Mouse (Mus musculus): ENCODE results near the gene Golga2. TPM values are rescaled to one million over a fixed set of nuclear protein-coding genes. Genes with fewer than 3 reads are reported as not detected.

Golga2 gene
- total and polyA plus RNA-seq, 2 experiments from 2014 or later = 23.4 to 46.7 TPM

DNA sequence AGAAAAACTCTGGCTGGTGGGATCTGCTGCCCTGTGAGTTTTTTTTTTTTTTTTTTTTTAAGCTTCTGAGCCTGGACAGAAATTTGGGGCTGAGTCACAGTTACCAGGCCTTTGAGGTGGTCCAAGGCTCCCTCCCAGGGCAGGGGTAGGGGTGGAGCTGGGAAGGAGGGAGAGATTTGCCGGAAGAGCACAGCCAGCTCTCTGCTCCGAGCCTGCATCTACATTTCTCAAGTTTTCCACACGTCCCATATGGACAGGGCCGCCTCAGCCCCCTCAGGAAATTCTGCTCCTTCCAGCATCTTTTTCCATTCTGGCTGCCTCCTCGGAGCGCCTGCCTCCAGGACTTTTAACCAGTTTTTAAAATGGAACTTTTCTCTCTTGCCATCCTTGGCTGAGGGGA is 42.3 kb downstream of the Golga2 start:
- ATAC-seq (ENCODE audit: insufficient read depth, low read depth) (0 out of 2 replicates have a peak, but pooled peaks have one; percentile 31), DNase-seq (ENCODE audit: low spot score) (no peak)
- Histone ChIP-seq H3K36me3 (replicated peaks; ENCODE audit: control insufficient read depth, insufficient read depth, low read length) (no peaks in the 10 kb centered on the region), H3K27ac (ENCODE audit: low read depth) (no peak overlapping the region), H3K4me1 (ENCODE audit: control insufficient read depth, insufficient read depth) (no peaks in the 10 kb centered on the region), H3K9me3 (replicated peaks; ENCODE audit: control insufficient read depth, low read length) (no peaks in the 10 kb centered on the region), H3K4me3 (ENCODE audit: low read depth, low read length) (no peak overlapping the region), H3K4me2 (ENCODE audit: low read depth, low read length) (no peak overlapping the region), H3K27me3 (ENCODE audit: control insufficient read depth, insufficient read depth, low read length) (peaks cover 20% of the 10 kb centered on the region; the same call in 1 of the 2 replicates), H3K9ac (replicated peaks; ENCODE audit: low read depth, low read length) (no peak overlapping the region)
- WGBS = 42% methylated on average over 6 of the region's 6 CpGs
- TF ChIP-seq EP300 (IDR thresholded peaks at IDR 0.05; ENCODE audit: low read depth) (no peak), CTCF (IDR thresholded peaks at IDR 0.05; ENCODE audit: low read depth) (no peak)

DNA sequence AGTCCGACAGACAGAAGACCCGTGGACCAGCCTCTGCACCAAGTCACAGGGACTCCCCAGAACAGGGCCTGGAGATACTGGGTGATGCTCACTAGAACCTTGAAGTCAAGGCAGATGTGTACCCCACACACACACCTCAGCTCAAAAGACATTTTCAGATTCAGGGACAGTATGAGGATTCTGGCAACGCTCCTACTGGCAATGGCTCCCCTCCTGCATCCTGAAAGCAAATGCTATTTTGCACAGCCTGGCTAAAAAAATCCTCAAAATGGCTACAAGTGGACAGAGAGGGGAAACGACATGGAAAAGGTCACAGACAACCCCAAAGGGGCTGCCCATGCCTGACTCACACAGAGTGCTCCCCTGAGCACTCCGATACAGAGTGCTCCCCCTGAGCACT is 45.0 kb downstream of the Golga2 start:
- H3K9me3 ChIP-seq (replicated peaks; ENCODE audit: control insufficient read depth, low read length) = no peaks in the 10 kb centered on the region
- no peaks in the 10 kb centered on the region for H3K4me1 ChIP-seq (ENCODE audit: control insufficient read depth, insufficient read depth)
- no peak overlapping the region for H3K4me3 ChIP-seq (ENCODE audit: low read depth, low read length)
- no peak for TF ChIP-seq EP300 (IDR thresholded peaks at IDR 0.05; ENCODE audit: low read depth)
- TF ChIP-seq CTCF (IDR thresholded peaks at IDR 0.05; ENCODE audit: low read depth) = no peak
- peaks cover 30% of the 10 kb centered on the region for H3K27me3 ChIP-seq (ENCODE audit: control insufficient read depth, insufficient read depth, low read length)
- DNase-seq (ENCODE audit: low spot score) (no peak), ATAC-seq (ENCODE audit: insufficient read depth, low read depth) (no peak)
- H3K9ac ChIP-seq (replicated peaks; ENCODE audit: low read depth, low read length) = no peak overlapping the region
- no peak overlapping the region for H3K27ac ChIP-seq (ENCODE audit: low read depth)
- H3K36me3 ChIP-seq (replicated peaks; ENCODE audit: control insufficient read depth, insufficient read depth, low read length) = no peaks in the 10 kb centered on the region
- H3K4me2 ChIP-seq (ENCODE audit: low read depth, low read length) = no peak overlapping the region
- WGBS = 77% methylated on average over 5 of the region's 5 CpGs

DNA sequence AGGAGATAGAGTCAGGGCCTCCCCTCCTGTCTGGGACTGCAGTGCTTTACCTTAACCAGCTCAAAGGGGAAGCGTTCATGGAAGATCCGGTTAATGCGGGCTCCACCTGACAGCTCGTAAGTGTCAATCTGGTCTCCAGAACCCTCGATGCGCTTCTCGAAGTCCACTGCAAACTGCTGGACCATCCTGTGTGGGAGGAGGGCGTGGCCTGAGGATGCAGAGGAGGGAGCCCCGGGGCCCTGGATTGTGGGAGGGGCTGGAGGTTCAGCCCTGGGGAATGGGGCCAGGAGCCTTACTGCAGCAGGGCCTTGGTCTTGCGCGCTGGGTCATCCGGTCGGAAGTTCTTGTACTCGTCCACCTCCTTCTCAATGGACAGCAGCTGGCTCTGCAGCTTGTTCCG is 48.7 kb downstream of the Golga2 start:
- no peaks in the 10 kb centered on the region for H3K4me1 ChIP-seq (ENCODE audit: control insufficient read depth, insufficient read depth)
- no peak overlapping the region for H3K27ac ChIP-seq (ENCODE audit: low read depth)
- WGBS = 43% methylated on average over 15 of the region's 15 CpGs
- no peak overlapping the region for H3K4me2 ChIP-seq (ENCODE audit: low read depth, low read length)
- TF ChIP-seq EP300 (IDR thresholded peaks at IDR 0.05; ENCODE audit: low read depth) = no peak
- no peak overlapping the region for H3K4me3 ChIP-seq (ENCODE audit: low read depth, low read length)
- H3K9ac ChIP-seq (replicated peaks; ENCODE audit: low read depth, low read length) = no peak overlapping the region
- H3K27me3 ChIP-seq (ENCODE audit: control insufficient read depth, insufficient read depth, low read length) = peaks cover 30% of the 10 kb centered on the region
- H3K36me3 ChIP-seq (replicated peaks; ENCODE audit: control insufficient read depth, insufficient read depth, low read length) = no peaks in the 10 kb centered on the region
- no peaks in the 10 kb centered on the region for H3K9me3 ChIP-seq (replicated peaks; ENCODE audit: control insufficient read depth, low read length)
- DNase-seq (ENCODE audit: low spot score) = no peak
- ATAC-seq (ENCODE audit: insufficient read depth, low read depth) = 0 out of 2 replicates have a peak, but pooled peaks have one; percentile 17

DNA sequence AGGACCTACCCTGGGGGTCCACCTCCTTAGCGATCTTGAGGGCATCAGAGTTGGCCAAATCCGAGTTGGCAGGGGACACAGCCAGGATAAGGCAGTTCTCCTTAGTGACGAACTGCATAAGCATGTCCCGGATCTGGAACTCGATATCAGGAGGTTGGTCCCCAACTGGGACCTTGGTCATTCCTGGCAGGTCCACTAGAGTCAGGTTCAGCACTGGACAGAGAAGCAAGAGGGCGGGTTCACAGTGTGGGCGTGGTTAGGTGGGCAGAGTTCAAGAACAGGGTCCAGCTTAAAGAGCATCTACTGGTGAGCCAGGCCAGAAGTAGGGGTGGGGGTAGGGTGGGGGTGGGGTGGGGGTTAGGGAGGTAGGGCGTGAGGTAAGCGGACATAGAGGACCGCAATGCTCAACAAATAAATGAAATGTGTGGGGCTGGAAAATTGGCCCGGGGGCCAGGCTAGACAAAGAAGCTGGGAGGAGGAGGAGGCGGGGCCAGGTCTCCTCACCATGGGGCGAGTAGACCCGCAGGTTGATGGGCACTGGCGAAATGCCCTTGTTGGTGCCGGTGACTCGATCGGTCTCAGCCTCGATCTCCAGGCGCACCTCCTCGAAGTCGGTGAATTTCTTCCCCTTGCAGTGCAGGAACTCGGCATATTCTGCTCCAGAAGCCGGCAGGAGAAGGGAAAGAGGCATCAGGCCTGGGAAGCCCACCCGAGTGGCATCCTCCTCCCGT is 52.9 kb downstream of the Golga2 start:
- DNase-seq (ENCODE audit: low spot score) = no peak
- Histone ChIP-seq H3K27ac (ENCODE audit: low read depth) (no peak overlapping the region), H3K9ac (replicated peaks; ENCODE audit: low read depth, low read length) (no peak overlapping the region), H3K4me1 (ENCODE audit: control insufficient read depth, insufficient read depth) (no peaks in the 10 kb centered on the region), H3K4me3 (ENCODE audit: low read depth, low read length) (no peak overlapping the region), H3K36me3 (replicated peaks; ENCODE audit: control insufficient read depth, insufficient read depth, low read length) (no peaks in the 10 kb centered on the region), H3K9me3 (replicated peaks; ENCODE audit: control insufficient read depth, low read length) (no peaks in the 10 kb centered on the region), H3K27me3 (ENCODE audit: control insufficient read depth, insufficient read depth, low read length) (peaks cover 10% of the 10 kb centered on the region; the same call in 1 of the 2 replicates), H3K4me2 (ENCODE audit: low read depth, low read length) (no peak overlapping the region)
- TF ChIP-seq EP300 (IDR thresholded peaks at IDR 0.05; ENCODE audit: low read depth) = no peak
- no peak for TF ChIP-seq CTCF (IDR thresholded peaks at IDR 0.05; ENCODE audit: low read depth)
- WGBS = 43% methylated on average over 26 of the region's 26 CpGs
- no peak for ATAC-seq (ENCODE audit: insufficient read depth, low read depth)

DNA sequence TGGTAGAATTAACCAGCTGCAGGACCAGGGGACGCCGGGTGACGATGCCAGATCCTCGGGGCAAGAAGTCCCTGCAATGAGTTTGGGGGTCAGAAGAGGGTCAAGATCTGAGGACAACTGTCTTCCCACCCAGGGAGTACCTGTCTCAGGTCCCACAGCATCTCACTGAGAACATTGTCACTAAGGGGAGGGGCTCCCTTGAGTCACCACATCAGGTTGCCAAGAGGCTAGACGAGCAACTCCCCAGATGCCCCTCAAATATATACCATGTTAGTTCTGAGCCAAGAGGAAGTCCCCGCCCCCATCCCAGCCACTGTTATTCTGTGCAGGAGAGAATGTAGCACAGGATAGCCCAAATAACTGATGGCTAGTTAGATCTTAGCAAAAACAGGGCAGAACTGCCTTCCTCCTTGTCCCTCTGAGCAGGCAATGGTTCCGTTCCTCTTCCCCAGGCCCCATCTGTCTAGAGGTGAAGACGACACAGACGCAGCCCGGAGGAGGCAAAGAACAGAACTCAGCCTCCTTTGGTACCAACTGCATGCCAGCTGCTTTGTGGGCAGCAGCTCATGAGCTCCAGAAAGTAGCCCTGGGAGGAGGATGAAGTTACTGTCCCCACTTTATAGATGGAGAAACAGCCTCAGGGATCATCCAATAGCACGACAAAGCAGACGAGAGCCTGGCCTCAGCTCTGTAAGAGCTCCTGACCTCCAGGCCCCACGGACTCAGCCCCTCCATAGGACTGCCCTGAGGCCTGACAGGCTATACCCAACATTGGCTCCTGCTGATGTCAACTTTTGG is 53.9 kb downstream of the Golga2 start:
- Histone ChIP-seq H3K4me3 (ENCODE audit: low read depth, low read length) (no peak overlapping the region), H3K4me1 (ENCODE audit: control insufficient read depth, insufficient read depth) (no peaks in the 10 kb centered on the region), H3K4me2 (ENCODE audit: low read depth, low read length) (no peak overlapping the region), H3K36me3 (replicated peaks; ENCODE audit: control insufficient read depth, insufficient read depth, low read length) (no peaks in the 10 kb centered on the region), H3K9me3 (replicated peaks; ENCODE audit: control insufficient read depth, low read length) (no peaks in the 10 kb centered on the region), H3K9ac (replicated peaks; ENCODE audit: low read depth, low read length) (no peak overlapping the region), H3K27me3 (ENCODE audit: control insufficient read depth, insufficient read depth, low read length) (peaks cover 4% of the 10 kb centered on the region; the same call in 1 of the 2 replicates), H3K27ac (ENCODE audit: low read depth) (no peak overlapping the region)
- DNase-seq (ENCODE audit: low spot score) = no peak
- TF ChIP-seq EP300 (IDR thresholded peaks at IDR 0.05; ENCODE audit: low read depth) (no peak), CTCF (IDR thresholded peaks at IDR 0.05; ENCODE audit: low read depth) (no peak)
- 75% methylated on average over 13 of the region's 13 CpGs for WGBS
- no peak for ATAC-seq (ENCODE audit: insufficient read depth, low read depth)

All from heart, postnatal 0 days (tissue).